Mouse (Mus musculus) CH12.LX (cell line): ENCODE measurements around the gene Fam122b. TPM values are rescaled to one million over a fixed set of nuclear protein-coding genes. Genes with fewer than 3 reads are reported as not detected.
"Not testable (repeated sequence)": the region's sequence is repeated elsewhere in the genome, so short reads cannot be mapped to it uniquely, and the experiment has no call there.

Experiments used
- DNase-seq: peaks from one replicate; pipeline ENCODE4 v3.0.0-alpha.2; 2013; ENCODE audit errors: extremely low read depth
- H3K27ac ChIP-seq: 2 replicates; pipeline ENCODE4 v1.5.1; 2012; ENCODE audit warnings: low read depth, mild to moderate bottlenecking, control low read depth, moderate library complexity; ENCODE audit not compliant: insufficient read depth
- H3K27me3 ChIP-seq: replicated peaks from 2 replicates; pipeline ENCODE3; 2012; ENCODE audit warnings: inconsistent platforms
- H3K36me3 ChIP-seq, 2 experiments: replicated peaks in 1 of 2; 2 replicates each; pipeline versions ENCODE3 to v1.6.1; 2012; ENCODE audit warnings: inconsistent platforms in 1 of 2, low read length in 1 of 2, mild to moderate bottlenecking in 1 of 2, mixed read lengths in 1 of 2, moderate library complexity in 1 of 2; ENCODE audit not compliant: control insufficient read depth in 1 of 2, insufficient read depth in 1 of 2
- H3K4me1 ChIP-seq, 2 experiments: 2 replicates each; pipeline ENCODE4 v1.6.1; 2012; ENCODE audit warnings: inconsistent platforms in 1 of 2, moderate library complexity in 1 of 2; ENCODE audit not compliant: insufficient read depth in 2 of 2, control insufficient read depth in 1 of 2
- H3K4me2 ChIP-seq: 2 replicates; pipeline ENCODE4 v1.6.1; 2012; ENCODE audit warnings: low read depth, mild to moderate bottlenecking, control low read depth; ENCODE audit not compliant: poor library complexity, insufficient read depth, severe bottlenecking
- H3K4me3 ChIP-seq, 3 experiments: fragments of 150-350 bp in 1 of 3; sonication (generic) in 1 of 3; replicated peaks in 1 of 3; 2 replicates each; pipeline versions ENCODE3 to v1.5.1; 2011 to 2012; ENCODE audit warnings: low read depth in 2 of 3, low read length in 2 of 3, mild to moderate bottlenecking in 2 of 3, moderate library complexity in 2 of 3, control low read depth in 1 of 3, improper control_type of control experiment in 1 of 3, inconsistent platforms in 1 of 3, mixed read lengths in 1 of 3; ENCODE audit not compliant: poor library complexity in 1 of 3
- H3K79me2 ChIP-seq: replicated peaks from 2 replicates; pipeline ENCODE4 v1.6.1; 2012; ENCODE audit warnings: mild to moderate bottlenecking, moderate library complexity; ENCODE audit not compliant: control insufficient read depth, poor library complexity, insufficient read depth, severe bottlenecking; ENCODE audit errors: extremely low read depth
- H3K9ac ChIP-seq: 2 replicates; pipeline ENCODE4 v1.6.1; 2012; ENCODE audit warnings: low read depth, mild to moderate bottlenecking, control low read depth, moderate library complexity; ENCODE audit not compliant: insufficient read depth
- H3K9me3 ChIP-seq: replicated peaks from 2 replicates; pipeline ENCODE3; 2012; ENCODE audit warnings: low read length, inconsistent platforms, mixed read lengths
- CHD1 ChIP-seq: IDR thresholded peaks from 2 replicates; pipeline ENCODE4 v1.6.1; 2012; ENCODE audit warnings: low read depth, low read length, improper control_type of control experiment, inconsistent platforms
- ELF1 ChIP-seq: IDR thresholded peaks from 2 replicates; pipeline ENCODE4 v1.6.1; 2014; ENCODE audit warnings: low read depth, mild to moderate bottlenecking, inconsistent platforms, low read length, improper control_type of control experiment
- EP300 ChIP-seq: IDR thresholded peaks from 2 replicates; pipeline ENCODE4 v1.6.1; 2011; ENCODE audit warnings: low read length, improper control_type of control experiment
- ETS1 ChIP-seq: conservative IDR thresholded peaks from 2 replicates; pipeline ENCODE4 v1.6.1; 2012; ENCODE audit warnings: low read depth, mild to moderate bottlenecking, inconsistent platforms, low read length, improper control_type of control experiment, moderate library complexity
- GABPA ChIP-seq: IDR thresholded peaks from 2 replicates; pipeline ENCODE4 v1.6.1; 2012; ENCODE audit warnings: low read depth, low read length, improper control_type of control experiment, inconsistent platforms; ENCODE audit not compliant: insufficient replicate concordance
- JUND ChIP-seq: conservative IDR thresholded peaks from 2 replicates; pipeline ENCODE4 v1.6.1; 2011; ENCODE audit warnings: low read depth, low read length, improper control_type of control experiment
- MAFK ChIP-seq: IDR thresholded peaks from 2 replicates; pipeline ENCODE4 v1.6.1; 2011; ENCODE audit warnings: low read length, improper control_type of control experiment; ENCODE audit not compliant: insufficient replicate concordance
- MXI1 ChIP-seq: IDR thresholded peaks from 2 replicates; pipeline ENCODE4 v1.6.1; 2011; ENCODE audit warnings: mild to moderate bottlenecking, low read depth, low read length, improper control_type of control experiment
- NELFE ChIP-seq: IDR thresholded peaks from 2 replicates; pipeline ENCODE4 v1.6.1; 2011; ENCODE audit warnings: low read depth, low read length, improper control_type of control experiment
- PAX5 ChIP-seq: IDR thresholded peaks from 2 replicates; pipeline ENCODE4 v1.6.1; 2012; ENCODE audit warnings: low read length, inconsistent platforms, mixed read lengths
- POLR2AphosphoS2 ChIP-seq: IDR thresholded peaks from 2 replicates; pipeline ENCODE4 v1.6.1; 2011; ENCODE audit warnings: low read depth, low read length, improper control_type of control experiment
- RCOR1 ChIP-seq: conservative IDR thresholded peaks from 2 replicates; pipeline ENCODE4 v1.6.1; 2012; ENCODE audit warnings: low read depth, mild to moderate bottlenecking, inconsistent platforms, low read length, improper control_type of control experiment
- SIN3A ChIP-seq: IDR thresholded peaks from 2 replicates; pipeline ENCODE4 v1.6.1; 2012; ENCODE audit warnings: low read length, improper control_type of control experiment, inconsistent platforms
- TBP ChIP-seq: conservative IDR thresholded peaks from 2 replicates; pipeline ENCODE4 v1.6.1; 2011; ENCODE audit warnings: low read depth, low read length, improper control_type of control experiment
- UBTF ChIP-seq: IDR thresholded peaks from 2 replicates; pipeline ENCODE4 v1.6.1; 2012; ENCODE audit warnings: low read depth, mild to moderate bottlenecking, inconsistent platforms, low read length, improper control_type of control experiment, moderate library complexity
- ZKSCAN1 ChIP-seq: IDR thresholded peaks from 2 replicates; pipeline ENCODE4 v1.6.1; 2012; ENCODE audit warnings: low read depth, inconsistent platforms, low read length, improper control_type of control experiment, borderline replicate concordance
- ZNF384 ChIP-seq: IDR thresholded peaks from 2 replicates; pipeline ENCODE4 v1.6.1; 2012; ENCODE audit warnings: low read depth, low read length, improper control_type of control experiment, inconsistent platforms
- dilution Hi-C: fragments of 300-500 bp; cut with MboI; formaldehyde crosslinking; loops from 2 replicates; pipeline ENCODE4 v1.14.3; 2020; ENCODE audit warnings: low sequenced_read_pairs; ENCODE audit not compliant: extremely low pct_unique_long_range_greater_than_20kb, extremely low pct_ligation_motif_present
- in situ Hi-C: fragments of 300-500 bp; cut with MboI; formaldehyde crosslinking; loops from 3 replicates; pipeline ENCODE4 v1.14.3; 2019; ENCODE audit warnings: low sequenced_read_pairs, low pct_ligation_motif_present, low pct_unique_long_range_greater_than_20kb, mixed read lengths
- polyA plus RNA-seq: library from polyadenylated mRNA; unstranded; fragments of >175 nt; gene quantifications from 2 replicates; pipeline ENCODE4 v1.2.1, GENCODE M21; 2012; ENCODE audit warnings: low read depth; ENCODE audit not compliant: insufficient read length
- total RNA-seq, 2 experiments: library from RNA; depleted of rRNA; stranded (reverse); fragments of 300-350 nt in 1 of 2; fragments of >200 nt in 1 of 2; gene quantifications; 2 replicates each; pipeline ENCODE4 v1.2.3; 2012 to 2014

The Fam122b gene
- total and polyA plus RNA-seq, 3 experiments = 5.4 to 24.4 (median 16.4) TPM

- H3K9ac ChIP-seq = no peak within 1 kb of the TSS
- dilution Hi-C loops (no loop called here), in situ Hi-C loops (loop anchor here (25.0 kb wide), 1 partner anchor 261 kb away; no protein-coding TSS in a partner anchor)
- H3K27ac ChIP-seq = no peak within 1 kb of the TSS
- DNase-seq = no peak
- no peaks in the 10 kb centered on the region for H3K79me2 ChIP-seq
- no peak within 1 kb of the TSS for H3K4me2 ChIP-seq
- no peak within 1 kb of the TSS for H3K4me3 ChIP-seq
- TF ChIP-seq TBP = no peak
- no peak for TF ChIP-seq UBTF
- TF ChIP-seq SIN3A = no peak
- TF ChIP-seq CHD1 = no peak
- TF ChIP-seq EP300 = no peak
- TF ChIP-seq ZKSCAN1 = no peak
- no peaks in the 10 kb centered on the region for H3K36me3 ChIP-seq
- no peaks in the 10 kb centered on the region for H3K27me3 ChIP-seq
- H3K9me3 ChIP-seq = no peaks in the 10 kb centered on the region
- H3K4me1 ChIP-seq = no peaks in the 10 kb centered on the region
These were observed 3.5 kb upstream of the Fam122b start, which contains the start of gene Fam122c for GRCm38 (mm10) chrX:53273124-53273523. Gene Fam122c (plus strand): TSS chrX:53273424.

DNA sequence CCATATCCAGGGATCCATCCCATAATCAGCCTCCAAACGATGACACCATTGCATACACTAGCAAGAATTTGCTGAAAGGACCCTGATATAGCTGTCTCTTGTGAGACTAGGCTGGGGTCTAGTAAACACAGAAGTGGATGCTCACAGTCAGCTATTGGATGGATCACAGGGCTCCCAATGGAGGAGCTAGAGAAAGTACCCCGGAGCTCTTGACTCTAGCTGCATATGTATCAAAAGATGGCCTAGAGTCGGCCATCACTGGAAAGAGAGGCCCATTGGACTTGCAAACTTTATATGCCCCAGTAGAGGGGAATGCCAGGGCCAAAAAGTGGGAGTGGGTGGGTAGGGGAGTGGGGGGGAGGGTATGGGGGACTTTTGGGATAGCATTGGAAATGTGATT is 2.0 kb upstream of the Fam122b start:
- H3K79me2 ChIP-seq, H3K4me3 ChIP-seq, H3K9me3 ChIP-seq, DNase-seq, H3K27ac ChIP-seq, H3K27me3 ChIP-seq, H3K4me1 ChIP-seq, H3K4me2 ChIP-seq, H3K36me3 ChIP-seq, dilution Hi-C loops, H3K9ac ChIP-seq: not testable (repeated sequence)
- in situ Hi-C loops = loop anchor here (25.0 kb wide), 1 partner anchor 259 kb away; no protein-coding TSS in a partner anchor

DNA sequence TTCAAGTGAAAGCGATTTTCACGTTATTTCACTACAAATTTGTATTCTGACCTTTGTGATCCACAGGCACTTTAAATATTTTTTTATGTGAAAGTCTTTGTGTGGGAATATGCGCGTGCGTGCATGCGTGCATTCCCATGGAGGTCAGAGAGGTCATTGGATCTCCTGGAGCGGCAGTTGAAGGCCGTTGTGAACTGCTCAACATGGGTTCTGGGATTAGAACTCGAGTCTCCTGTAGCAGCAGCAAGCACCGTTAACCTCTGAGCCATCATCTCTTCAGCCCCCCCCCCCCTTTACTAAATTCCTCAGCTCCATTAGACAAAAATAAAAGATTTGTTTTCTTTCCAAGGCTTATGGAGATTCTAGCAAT is 443 bp upstream of the Fam122b start:
- Histone ChIP-seq H3K27me3 (no peaks in the 10 kb centered on the region), H3K9ac (peak overlapping the region; percentile 19; the same call in 1 of the 2 replicates), H3K27ac (no peak overlapping the region), H3K4me2 (peak overlapping the region; percentile 50; the same call in 1 of the 2 replicates), H3K4me1 (peaks cover 0 to 1% of the 10 kb centered on the region in 2 experiments; a peak in 2 of 4 replicates), H3K4me3 (peak overlapping the region; percentile 30 to 69 (median 47)), H3K9me3 (no peaks in the 10 kb centered on the region), H3K79me2 (no peaks in the 10 kb centered on the region), H3K36me3 (no peaks in the 10 kb centered on the region)
- no peak for DNase-seq
- dilution Hi-C loops = no loop called here
- in situ Hi-C loops = loop anchor here (25.0 kb wide), 1 partner anchor 258 kb away; no protein-coding TSS in a partner anchor
- no peak for TF ChIP-seq RCOR1
- no peak for TF ChIP-seq NELFE
- TF ChIP-seq POLR2AphosphoS2 = no peak
- no peak for TF ChIP-seq MXI1
- TF ChIP-seq TBP = no peak
- TF ChIP-seq JUND = no peak
- TF ChIP-seq ZNF384 = no peak
- no peak for TF ChIP-seq ELF1
- TF ChIP-seq PAX5 = no peak
- TF ChIP-seq GABPA = no peak
- no peak for TF ChIP-seq MAFK
- TF ChIP-seq ETS1 = no peak
